Mouse (Mus musculus) CH12.LX (cell line): Measurements from ENCODE around the gene Prkag2. TPM values are rescaled to one million over a fixed set of nuclear protein-coding genes. Genes with fewer than 3 reads are reported as not detected.

Source experiments
- DNase-seq: peaks from one replicate; pipeline ENCODE4 v3.0.0-alpha.2; 2013; ENCODE audit errors: extremely low read depth
- H3K27ac ChIP-seq: 2 replicates; pipeline ENCODE4 v1.5.1; 2012; ENCODE audit warnings: low read depth, mild to moderate bottlenecking, control low read depth, moderate library complexity; ENCODE audit not compliant: insufficient read depth
- H3K27me3 ChIP-seq: replicated peaks from 2 replicates; pipeline ENCODE3; 2012; ENCODE audit warnings: inconsistent platforms
- H3K36me3 ChIP-seq, 2 experiments: replicated peaks in 1 of 2; 2 replicates each; pipeline versions ENCODE3 to v1.6.1; 2012; ENCODE audit warnings: inconsistent platforms in 1 of 2, low read length in 1 of 2, mild to moderate bottlenecking in 1 of 2, mixed read lengths in 1 of 2, moderate library complexity in 1 of 2; ENCODE audit not compliant: control insufficient read depth in 1 of 2, insufficient read depth in 1 of 2
- H3K4me1 ChIP-seq, 2 experiments: 2 replicates each; pipeline ENCODE4 v1.6.1; 2012; ENCODE audit warnings: inconsistent platforms in 1 of 2, moderate library complexity in 1 of 2; ENCODE audit not compliant: insufficient read depth in 2 of 2, control insufficient read depth in 1 of 2
- H3K4me2 ChIP-seq: 2 replicates; pipeline ENCODE4 v1.6.1; 2012; ENCODE audit warnings: low read depth, mild to moderate bottlenecking, control low read depth; ENCODE audit not compliant: poor library complexity, insufficient read depth, severe bottlenecking
- H3K4me3 ChIP-seq, 3 experiments: fragments of 150-350 bp in 1 of 3; sonication (generic) in 1 of 3; replicated peaks in 1 of 3; 2 replicates each; pipeline versions ENCODE3 to v1.5.1; 2011 to 2012; ENCODE audit warnings: low read depth in 2 of 3, low read length in 2 of 3, mild to moderate bottlenecking in 2 of 3, moderate library complexity in 2 of 3, control low read depth in 1 of 3, improper control_type of control experiment in 1 of 3, inconsistent platforms in 1 of 3, mixed read lengths in 1 of 3; ENCODE audit not compliant: poor library complexity in 1 of 3
- H3K79me2 ChIP-seq: replicated peaks from 2 replicates; pipeline ENCODE4 v1.6.1; 2012; ENCODE audit warnings: mild to moderate bottlenecking, moderate library complexity; ENCODE audit not compliant: control insufficient read depth, poor library complexity, insufficient read depth, severe bottlenecking; ENCODE audit errors: extremely low read depth
- H3K9ac ChIP-seq: 2 replicates; pipeline ENCODE4 v1.6.1; 2012; ENCODE audit warnings: low read depth, mild to moderate bottlenecking, control low read depth, moderate library complexity; ENCODE audit not compliant: insufficient read depth
- H3K9me3 ChIP-seq: replicated peaks from 2 replicates; pipeline ENCODE3; 2012; ENCODE audit warnings: low read length, inconsistent platforms, mixed read lengths
- BHLHE40 ChIP-seq: IDR thresholded peaks from 2 replicates; pipeline ENCODE4 v1.6.1; 2011; ENCODE audit warnings: mild to moderate bottlenecking, low read depth, low read length, improper control_type of control experiment
- CTCF ChIP-seq, 2 experiments: IDR thresholded peaks in 1 of 2; conservative IDR thresholded peaks in 1 of 2; 2 replicates each; pipeline ENCODE4 v1.5.1; 2011 to 2012; ENCODE audit warnings: low read depth in 2 of 2, low read length in 2 of 2, improper control_type of control experiment in 1 of 2, inconsistent platforms in 1 of 2, mild to moderate bottlenecking in 1 of 2, moderate library complexity in 1 of 2
- EP300 ChIP-seq: IDR thresholded peaks from 2 replicates; pipeline ENCODE4 v1.6.1; 2011; ENCODE audit warnings: low read length, improper control_type of control experiment
- ETS1 ChIP-seq: conservative IDR thresholded peaks from 2 replicates; pipeline ENCODE4 v1.6.1; 2012; ENCODE audit warnings: low read depth, mild to moderate bottlenecking, inconsistent platforms, low read length, improper control_type of control experiment, moderate library complexity
- IRF4 ChIP-seq: IDR thresholded peaks from 2 replicates; pipeline ENCODE4 v1.6.1; 2014; ENCODE audit warnings: low read depth, mild to moderate bottlenecking, inconsistent platforms, low read length, improper control_type of control experiment
- KAT2A ChIP-seq: IDR thresholded peaks from 2 replicates; pipeline ENCODE4 v1.6.1; 2012; ENCODE audit warnings: low read length, improper control_type of control experiment, inconsistent platforms; ENCODE audit not compliant: insufficient replicate concordance
- MAZ ChIP-seq: IDR thresholded peaks from 2 replicates; pipeline ENCODE4 v1.6.1; 2012; ENCODE audit warnings: low read depth, mild to moderate bottlenecking, inconsistent platforms, low read length, improper control_type of control experiment, moderate library complexity
- MEF2A ChIP-seq: IDR thresholded peaks from 2 replicates; pipeline ENCODE4 v1.6.1; 2014; ENCODE audit warnings: low read depth, mild to moderate bottlenecking, inconsistent platforms, low read length, improper control_type of control experiment, borderline replicate concordance
- MXI1 ChIP-seq: IDR thresholded peaks from 2 replicates; pipeline ENCODE4 v1.6.1; 2011; ENCODE audit warnings: mild to moderate bottlenecking, low read depth, low read length, improper control_type of control experiment
- MYC ChIP-seq: IDR thresholded peaks from 2 replicates; pipeline ENCODE4 v1.6.1; 2011; ENCODE audit warnings: low read depth, mild to moderate bottlenecking, improper control_type of control experiment, low read length
- NRF1 ChIP-seq: IDR thresholded peaks from 2 replicates; pipeline ENCODE4 v1.6.1; 2014; ENCODE audit warnings: low read depth, mild to moderate bottlenecking, inconsistent platforms, low read length, improper control_type of control experiment, moderate library complexity
- POLR2A ChIP-seq: IDR thresholded peaks from 2 replicates; pipeline ENCODE4 v1.6.1; 2011; ENCODE audit warnings: low read depth, mild to moderate bottlenecking, improper control_type of control experiment, low read length
- POLR2AphosphoS2 ChIP-seq: IDR thresholded peaks from 2 replicates; pipeline ENCODE4 v1.6.1; 2011; ENCODE audit warnings: low read depth, low read length, improper control_type of control experiment
- RAD21 ChIP-seq: IDR thresholded peaks from 2 replicates; pipeline ENCODE4 v1.6.1; 2011; ENCODE audit warnings: low read depth, mild to moderate bottlenecking, low read length, improper control_type of control experiment, moderate library complexity
- SIN3A ChIP-seq: IDR thresholded peaks from 2 replicates; pipeline ENCODE4 v1.6.1; 2012; ENCODE audit warnings: low read length, improper control_type of control experiment, inconsistent platforms
- UBTF ChIP-seq: IDR thresholded peaks from 2 replicates; pipeline ENCODE4 v1.6.1; 2012; ENCODE audit warnings: low read depth, mild to moderate bottlenecking, inconsistent platforms, low read length, improper control_type of control experiment, moderate library complexity
- USF1 ChIP-seq: IDR thresholded peaks from 2 replicates; pipeline ENCODE4 v1.6.1; 2014; ENCODE audit warnings: low read depth, mild to moderate bottlenecking, inconsistent platforms, low read length, improper control_type of control experiment
- USF2 ChIP-seq: conservative IDR thresholded peaks from 2 replicates; pipeline ENCODE4 v1.6.1; 2011; ENCODE audit warnings: low read depth, low read length, improper control_type of control experiment
- ZC3H11A ChIP-seq: IDR thresholded peaks from 2 replicates; pipeline ENCODE4 v1.6.1; 2012; ENCODE audit warnings: low read depth, mild to moderate bottlenecking, inconsistent platforms, low read length, improper control_type of control experiment
- dilution Hi-C: fragments of 300-500 bp; cut with MboI; formaldehyde crosslinking; loops from 2 replicates; pipeline ENCODE4 v1.14.3; 2020; ENCODE audit warnings: low sequenced_read_pairs; ENCODE audit not compliant: extremely low pct_unique_long_range_greater_than_20kb, extremely low pct_ligation_motif_present
- in situ Hi-C: fragments of 300-500 bp; cut with MboI; formaldehyde crosslinking; loops from 3 replicates; pipeline ENCODE4 v1.14.3; 2019; ENCODE audit warnings: low sequenced_read_pairs, low pct_ligation_motif_present, low pct_unique_long_range_greater_than_20kb, mixed read lengths
- polyA plus RNA-seq: library from polyadenylated mRNA; unstranded; fragments of >175 nt; gene quantifications from 2 replicates; pipeline ENCODE4 v1.2.1, GENCODE M21; 2012; ENCODE audit warnings: low read depth; ENCODE audit not compliant: insufficient read length
- total RNA-seq, 2 experiments: library from RNA; depleted of rRNA; stranded (reverse); fragments of 300-350 nt in 1 of 2; fragments of >200 nt in 1 of 2; gene quantifications; 2 replicates each; pipeline ENCODE4 v1.2.3; 2012 to 2014

Gene Prkag2
- total and polyA plus RNA-seq, 3 experiments, result 4.6 to 21.2 (median 8.8) TPM

DNA sequence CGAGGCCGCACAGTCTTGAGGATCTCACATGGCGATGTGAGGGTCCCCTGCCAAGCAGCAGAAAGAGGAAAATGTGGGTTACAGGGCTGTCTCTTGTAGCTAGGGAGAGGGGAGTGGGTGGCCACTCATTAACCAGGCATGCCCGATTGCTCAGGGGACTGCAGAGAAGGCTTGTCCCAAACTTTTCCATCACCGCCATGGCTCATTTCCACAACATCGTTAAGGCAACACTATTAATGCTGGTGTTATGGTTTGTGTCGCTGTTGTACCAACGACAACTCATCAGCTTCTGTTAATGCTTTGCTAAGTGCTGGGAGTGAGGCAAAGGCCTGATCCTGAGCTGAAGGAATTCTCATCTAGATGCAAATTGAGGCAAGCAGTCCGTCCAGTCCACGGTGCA, 165.0 kb downstream of the Prkag2 start:
- Histone ChIP-seq H3K9me3 (peaks cover 3% of the 10 kb centered on the region), H3K79me2 (no peaks in the 10 kb centered on the region), H3K27ac (no peak overlapping the region), H3K9ac (no peak overlapping the region), H3K27me3 (no peaks in the 10 kb centered on the region), H3K4me3 (no peak overlapping the region), H3K36me3 (no peaks in the 10 kb centered on the region), H3K4me1 (no peaks in the 10 kb centered on the region), H3K4me2 (no peak overlapping the region)
- dilution Hi-C loops, result no loop called here
- no peak for DNase-seq
- in situ Hi-C loops, result no loop called here
- TF ChIP-seq POLR2A (no peak), IRF4 (no peak), POLR2AphosphoS2 (no peak), MEF2A (no peak), MYC (no peak), MXI1 (no peak)

DNA sequence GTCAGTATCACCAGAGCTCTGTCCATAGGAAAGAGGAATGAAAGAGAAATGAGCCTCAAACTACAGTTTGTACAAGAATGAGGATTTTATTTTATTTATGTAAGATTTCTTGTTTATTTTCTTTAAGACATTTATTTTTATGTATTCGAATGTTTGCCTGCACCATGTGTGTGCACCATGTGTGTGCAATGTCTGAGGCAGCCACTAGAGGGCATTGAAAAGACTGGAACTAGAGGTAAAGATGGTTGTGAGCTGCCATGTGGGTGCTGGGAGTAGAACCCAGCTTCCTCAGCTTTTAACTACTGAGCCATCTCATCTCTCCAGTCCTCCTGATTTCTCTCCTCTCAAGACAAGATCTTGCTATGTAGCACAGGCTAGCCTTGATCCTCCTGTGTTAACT, 166.7 kb downstream of the Prkag2 start:
- dilution Hi-C loops (no loop called here), in situ Hi-C loops (no loop called here)
- H3K27me3 ChIP-seq, result no peaks in the 10 kb centered on the region
- H3K4me2 ChIP-seq, result no peak overlapping the region
- H3K36me3 ChIP-seq, result no peaks in the 10 kb centered on the region
- H3K9ac ChIP-seq, result no peak overlapping the region
- peaks cover 3% of the 10 kb centered on the region for H3K9me3 ChIP-seq
- no peak overlapping the region for H3K4me3 ChIP-seq
- DNase-seq, result no peak
- no peaks in the 10 kb centered on the region for H3K79me2 ChIP-seq
- TF ChIP-seq KAT2A, result no peak
- TF ChIP-seq CTCF (conservative IDR thresholded peaks at IDR 0.05 in 1 of 2, IDR thresholded peaks at IDR 0.05 in 1 of 2; ENCODE audit: low read depth in 2 of 2, low read length in 2 of 2), result peak in 1 of 2 experiments; percentile 30; a peak in 1 of 4 replicates
- no peak for TF ChIP-seq ETS1
- TF ChIP-seq EP300, result no peak
- TF ChIP-seq UBTF, result no peak
- no peaks in the 10 kb centered on the region for H3K4me1 ChIP-seq
- no peak overlapping the region for H3K27ac ChIP-seq

DNA sequence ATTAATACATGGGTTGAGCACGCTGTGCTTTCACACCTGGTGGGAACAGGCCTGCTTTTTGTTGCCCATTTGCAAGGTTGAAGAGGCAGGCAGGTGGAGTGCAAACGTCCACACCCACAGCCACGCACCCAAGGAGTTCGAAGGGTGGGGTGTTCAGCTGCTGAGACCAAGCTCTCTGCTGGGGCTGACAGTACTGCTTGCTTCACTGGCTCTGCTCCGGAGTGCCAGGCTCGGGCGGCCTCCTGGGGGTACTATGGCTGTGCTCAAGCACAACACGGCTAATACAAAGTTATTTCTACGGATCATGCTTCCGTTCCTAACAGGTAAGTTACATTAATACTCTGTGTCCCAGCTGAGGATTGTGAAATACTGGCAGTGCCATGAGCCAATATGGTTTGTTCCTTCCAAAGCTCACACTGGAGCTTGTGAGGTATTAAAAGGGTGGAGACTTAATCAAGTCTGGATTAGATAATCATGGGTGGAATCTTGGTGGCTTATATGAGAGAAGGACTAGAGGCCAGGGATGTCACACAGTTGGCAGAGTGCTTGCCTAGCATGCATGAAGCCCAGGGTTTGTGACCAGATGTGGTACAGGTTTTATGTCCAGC, 168.8 kb downstream of the Prkag2 start:
- no peaks in the 10 kb centered on the region for H3K4me1 ChIP-seq
- no peak for TF ChIP-seq UBTF
- no peak for TF ChIP-seq SIN3A
- no peak for TF ChIP-seq KAT2A
- no peak for TF ChIP-seq USF1
- TF ChIP-seq MEF2A, result no peak
- no peak for TF ChIP-seq CTCF (conservative IDR thresholded peaks at IDR 0.05 in 1 of 2, IDR thresholded peaks at IDR 0.05 in 1 of 2; ENCODE audit: low read depth in 2 of 2, low read length in 2 of 2)
- TF ChIP-seq ZC3H11A, result no peak
- no peak for TF ChIP-seq MAZ
- no peak for TF ChIP-seq NRF1
- TF ChIP-seq BHLHE40, result no peak
- no peak for TF ChIP-seq MYC
- no peak for TF ChIP-seq RAD21
- no peak for TF ChIP-seq USF2
- TF ChIP-seq POLR2A, result no peak
- H3K4me3 ChIP-seq, result no peak overlapping the region
- no peaks in the 10 kb centered on the region for H3K36me3 ChIP-seq
- peaks cover 3% of the 10 kb centered on the region for H3K9me3 ChIP-seq
- H3K9ac ChIP-seq, result no peak overlapping the region
- no peaks in the 10 kb centered on the region for H3K27me3 ChIP-seq
- H3K4me2 ChIP-seq, result no peak overlapping the region
- dilution Hi-C loops (no loop called here), in situ Hi-C loops (no loop called here)
- no peak for DNase-seq
- no peak overlapping the region for H3K27ac ChIP-seq
- H3K79me2 ChIP-seq, result no peaks in the 10 kb centered on the region
